Mouse (Mus musculus) embryonic facial prominence, embryonic 10.5 days (tissue): Measurements from ENCODE around the gene Lhpp. TPM values are rescaled to one million over a fixed set of nuclear protein-coding genes. Genes with fewer than 3 reads are reported as not detected.

Experiments
- DNase-seq: peaks from one replicate; pipeline ENCODE4 v3.0.0-alpha.2; 2017; ENCODE audit warnings: low spot score
- H3K27ac ChIP-seq: fragments of 300-500 bp; sonication (generic); replicated peaks from 2 replicates; pipeline ENCODE4 v1.5.1; 2016; ENCODE audit warnings: mild to moderate bottlenecking
- H3K27me3 ChIP-seq: fragments of 300-500 bp; sonication (generic); replicated peaks from 2 replicates; pipeline ENCODE4 v1.6.1; 2016; ENCODE audit warnings: low read depth, mild to moderate bottlenecking; ENCODE audit not compliant: poor library complexity, severe bottlenecking
- H3K36me3 ChIP-seq: fragments of 300-500 bp; sonication (generic); replicated peaks from 2 replicates; pipeline ENCODE4 v1.6.1; 2016; ENCODE audit warnings: mild to moderate bottlenecking, moderate library complexity
- H3K4me1 ChIP-seq: fragments of 300-500 bp; sonication (generic); 2 replicates; pipeline ENCODE4 v1.6.1; 2016
- H3K4me3 ChIP-seq: fragments of 300-500 bp; sonication (generic); 2 replicates; pipeline ENCODE4 v1.5.1; 2016; ENCODE audit warnings: mild to moderate bottlenecking, moderate library complexity
- H3K9me3 ChIP-seq: fragments of 300-500 bp; sonication (generic); 2 replicates; pipeline ENCODE4 v1.6.1; 2016; ENCODE audit warnings: mild to moderate bottlenecking
- WGBS: fragments of 180-500 bp; shearing (Covaris S2); methylation state at CpG from one replicate; pipeline ENCODE4 v1.1.7; 2016; 5-methylcytosine and 5-hydroxymethylcytosine counted together
- polyA plus RNA-seq: library from polyadenylated mRNA; unstranded; fragments of >200 nt; fragmentation: Nextera tagmentation; extraction: Ambion mirVana; gene quantifications from 2 replicates; pipeline ENCODE4 v1.2.1, GENCODE M21; 2016

Lhpp gene
- polyA plus RNA-seq, 1 experiment from 2014 or later = 15.5 TPM

- Histone ChIP-seq H3K9me3 (peaks cover 5% of the 10 kb centered on the region; the same call in 1 of the 2 replicates), H3K27ac (no peak overlapping the region), H3K4me3 (no peak overlapping the region), H3K27me3 (no peaks in the 10 kb centered on the region), H3K36me3 (peaks cover 5% of the 10 kb centered on the region; the same call in 1 of the 2 replicates), H3K4me1 (peaks cover 40% of the 10 kb centered on the region)
- no peak for DNase-seq
- WGBS = 92% methylated on average over 2 of the region's 2 CpGs
Measured at GRCm38 (mm10) chr7:132693561-132693960, 83.1 kb downstream of the Lhpp start.

- WGBS = 82% methylated on average over 8 of the region's 8 CpGs
- DNase-seq = no peak
- peak overlapping the region; percentile 24 for H3K27ac ChIP-seq
- H3K36me3 ChIP-seq = peaks cover 5% of the 10 kb centered on the region; the same call in 1 of the 2 replicates
- H3K4me3 ChIP-seq = no peak overlapping the region
- H3K9me3 ChIP-seq = peaks cover 5% of the 10 kb centered on the region; the same call in 1 of the 2 replicates
- no peaks in the 10 kb centered on the region for H3K27me3 ChIP-seq
- H3K4me1 ChIP-seq = peaks cover 29% of the 10 kb centered on the region
Measured at GRCm38 (mm10) chr7:132697258-132697796, 86.9 kb downstream of the Lhpp start.

- DNase-seq = no peak
- Histone ChIP-seq H3K27me3 (no peaks in the 10 kb centered on the region), H3K4me3 (no peak overlapping the region), H3K27ac (no peak overlapping the region), H3K36me3 (peaks cover 5% of the 10 kb centered on the region; the same call in 1 of the 2 replicates), H3K9me3 (peaks cover 5% of the 10 kb centered on the region; the same call in 1 of the 2 replicates), H3K4me1 (peaks cover 22% of the 10 kb centered on the region)
- 86% methylated on average over 4 of the region's 4 CpGs for whole genome bisulfite sequencing
Measured at GRCm38 (mm10) chr7:132698737-132699136, 88.3 kb downstream of the Lhpp start.

GRCm38 (mm10) chr7:132699165-132699564, 88.7 kb downstream of the Lhpp start:
- DNase-seq = no peak
- H3K27ac ChIP-seq = no peak overlapping the region
- peaks cover 22% of the 10 kb centered on the region for H3K4me1 ChIP-seq
- no peaks in the 10 kb centered on the region for H3K27me3 ChIP-seq
- H3K9me3 ChIP-seq = peaks cover 5% of the 10 kb centered on the region; the same call in 1 of the 2 replicates
- WGBS = 68% methylated on average over 4 of the region's 4 CpGs
- no peak overlapping the region for H3K4me3 ChIP-seq
- H3K36me3 ChIP-seq = peaks cover 5% of the 10 kb centered on the region; the same call in 1 of the 2 replicates

- H3K27ac ChIP-seq = peak overlapping the region; percentile 7; the same call in 1 of the 2 replicates
- H3K4me1 ChIP-seq = peaks cover 22% of the 10 kb centered on the region
- peaks cover 4% of the 10 kb centered on the region; the same call in 1 of the 2 replicates for H3K9me3 ChIP-seq
- H3K27me3 ChIP-seq = no peaks in the 10 kb centered on the region
- peaks cover 4% of the 10 kb centered on the region; the same call in 1 of the 2 replicates for H3K36me3 ChIP-seq
- DNase-seq = no peak
- no peak overlapping the region for H3K4me3 ChIP-seq
Measured at GRCm38 (mm10) chr7:132699639-132700038, 89.2 kb downstream of the Lhpp start.

GRCm38 (mm10) chr7:132700107-132700506, 89.7 kb downstream of the Lhpp start:
- Histone ChIP-seq H3K9me3 (no peaks in the 10 kb centered on the region), H3K4me1 (peaks cover 22% of the 10 kb centered on the region), H3K27ac (peak overlapping the region; percentile 7; the same call in 1 of the 2 replicates), H3K36me3 (no peaks in the 10 kb centered on the region), H3K4me3 (no peak overlapping the region), H3K27me3 (no peaks in the 10 kb centered on the region)
- WGBS = 71% methylated on average over 4 of the region's 4 CpGs
- no peak for DNase-seq

- no peak overlapping the region for H3K4me3 ChIP-seq
- H3K27ac ChIP-seq = no peak overlapping the region
- H3K4me1 ChIP-seq = peaks cover 22% of the 10 kb centered on the region
- DNase-seq = no peak
- H3K36me3 ChIP-seq = no peaks in the 10 kb centered on the region
- no peaks in the 10 kb centered on the region for H3K9me3 ChIP-seq
- WGBS = 93% methylated on average over 3 of the region's 3 CpGs
- no peaks in the 10 kb centered on the region for H3K27me3 ChIP-seq
Measured at GRCm38 (mm10) chr7:132701412-132701811, 91.0 kb downstream of the Lhpp start.

- Histone ChIP-seq H3K27me3 (no peaks in the 10 kb centered on the region), H3K36me3 (no peaks in the 10 kb centered on the region), H3K9me3 (no peaks in the 10 kb centered on the region), H3K4me1 (peaks cover 22% of the 10 kb centered on the region), H3K27ac (no peak overlapping the region), H3K4me3 (no peak overlapping the region)
- 88% methylated on average over 3 of the region's 3 CpGs for WGBS
- DNase-seq = no peak
Measured at GRCm38 (mm10) chr7:132702024-132702423, 91.6 kb downstream of the Lhpp start.

GRCm38 (mm10) chr7:132702492-132703070, 92.1 kb downstream of the Lhpp start:
- no peak for DNase-seq
- H3K27ac ChIP-seq = 0 out of 2 replicates have a peak overlapping the region, but pooled peaks have one; percentile 24
- WGBS = 78% methylated on average over 5 of the region's 5 CpGs

GRCm38 (mm10) chr7:132703515-132704309, 93.3 kb downstream of the Lhpp start:
- Histone ChIP-seq H3K36me3 (no peaks in the 10 kb centered on the region), H3K27me3 (no peaks in the 10 kb centered on the region), H3K9me3 (no peaks in the 10 kb centered on the region), H3K4me3 (no peak overlapping the region), H3K27ac (0 out of 2 replicates have a peak overlapping the region, but pooled peaks have one; percentile 1), H3K4me1 (peaks cover 26% of the 10 kb centered on the region)
- no peak for DNase-seq
- 87% methylated on average over 9 of the region's 9 CpGs for WGBS

More at GRCm38 (mm10) chr7:132702492-132703070, 92.1 kb downstream of the Lhpp start:
- H3K9me3 ChIP-seq = no peaks in the 10 kb centered on the region
- H3K4me1 ChIP-seq = peaks cover 24% of the 10 kb centered on the region
- no peaks in the 10 kb centered on the region for H3K36me3 ChIP-seq
- no peak overlapping the region for H3K4me3 ChIP-seq
- no peaks in the 10 kb centered on the region for H3K27me3 ChIP-seq

- Histone ChIP-seq H3K27me3 (no peaks in the 10 kb centered on the region), H3K4me3 (no peak overlapping the region), H3K27ac (no peak overlapping the region), H3K36me3 (no peaks in the 10 kb centered on the region), H3K9me3 (no peaks in the 10 kb centered on the region), H3K4me1 (peaks cover 23% of the 10 kb centered on the region)
- WGBS = 90% methylated on average over 8 of the region's 8 CpGs
- no peak for DNase-seq
Measured at GRCm38 (mm10) chr7:132704310-132704875, 94.0 kb downstream of the Lhpp start.

- Histone ChIP-seq H3K4me1 (peaks cover 17% of the 10 kb centered on the region), H3K27me3 (no peaks in the 10 kb centered on the region), H3K4me3 (no peak overlapping the region), H3K27ac (no peak overlapping the region), H3K9me3 (no peaks in the 10 kb centered on the region), H3K36me3 (no peaks in the 10 kb centered on the region)
- no peak for DNase-seq
- 91% methylated on average over 7 of the region's 7 CpGs for WGBS
Measured at GRCm38 (mm10) chr7:132705130-132705529, 94.7 kb downstream of the Lhpp start.
